Mouse (Mus musculus): ENCODE data around the gene Nudt22.

The Nudt22 gene

GRCm38 (mm10) chr19:6949951-6950350, 46.0 kb downstream of the Nudt22 start:
- DNase-seq (ENCODE audit: low spot score): no peak

GRCm38 (mm10) chr19:6949532-6949931, 46.4 kb downstream of the Nudt22 start:
- DNase-seq (ENCODE audit: low spot score): no peak

GRCm38 (mm10) chr19:6948186-6948585, 47.7 kb downstream of the Nudt22 start:
- DNase-seq (ENCODE audit: low spot score): no peak

- DNase-seq (ENCODE audit: low spot score): no peak
These were observed 48.2 kb downstream of the Nudt22 start for GRCm38 (mm10) chr19:6947742-6948141.

- DNase-seq (ENCODE audit: low spot score): no peak
These were observed 52.2 kb downstream of the Nudt22 start for GRCm38 (mm10) chr19:6943709-6944108.

All from embryo, embryonic 10 days (tissue).